Mouse (Mus musculus) megakaryocyte, embryonic 14.5 days (primary cell): ENCODE results near the gene Timm10.

Experiments
- FLI1 ChIP-seq: IDR thresholded peaks from 2 replicates; pipeline ENCODE4 v1.6.1; 2012; ENCODE audit warnings: low read length, inconsistent platforms, mixed read lengths
- GATA1 ChIP-seq: IDR thresholded peaks from 3 replicates; pipeline ENCODE4 v1.6.1; 2012; ENCODE audit warnings: mixed read lengths, low read length, inconsistent platforms, borderline replicate concordance

GRCm38 (mm10) chr2:84803963-84804362 lies 22.8 kb upstream of the Timm10 start:
- no peak for TF ChIP-seq GATA1
- no peak for TF ChIP-seq FLI1
